In genomic region chr11:83270842-83271150, GRCm38 (mm10) we compare ENCODE assay signal across 8 mouse cellular contexts. TPM values are rescaled to one million over a fixed set of nuclear protein-coding genes. Genes with fewer than 3 reads are reported as not detected.
A peak's percentile ranks its signal among the peaks of the same experiment; 100 is the strongest.
DNase-seq lines count a peak whose midpoint lies in the region; ATAC-seq lines count a peak whose summit lies in the region.

No protein-coding gene starts in this region.

- peak overlapping the region; percentile 75 for H3K4me2 ChIP-seq in lung, embryonic 16.5 days (ENCODE audit: low read depth, low read length)
- H3K4me2 ChIP-seq in forebrain, embryonic 11.5 days (ENCODE audit: low read depth, low read length, severe bottlenecking), result peak overlapping the region; percentile 54
- H3K4me2 ChIP-seq in liver, embryonic 13.5 days, result peak overlapping the region; percentile 74
- peak overlapping the region; percentile 75 for H3K4me2 ChIP-seq in stomach, embryonic 15.5 days

- H3K4me3 ChIP-seq in lung, embryonic 16.5 days (ENCODE audit: low read length), result peak overlapping the region; percentile 72
- H3K4me3 ChIP-seq in forebrain, embryonic 11.5 days (ENCODE audit: low read depth, low read length), result peak overlapping the region; percentile 34
- H3K4me3 ChIP-seq in liver, embryonic 13.5 days (replicated peaks), result peak overlapping the region; percentile 64
- H3K4me3 ChIP-seq in stomach, embryonic 15.5 days (replicated peaks), result peak overlapping the region; percentile 56

- no peaks in the 10 kb centered on the region for H3K9me3 ChIP-seq in lung, embryonic 16.5 days (ENCODE audit: control insufficient read depth, low read length)
- no peaks in the 10 kb centered on the region for H3K9me3 ChIP-seq in forebrain, embryonic 11.5 days (ENCODE audit: control insufficient read depth, low read length)
- no peaks in the 10 kb centered on the region for H3K9me3 ChIP-seq in liver, embryonic 13.5 days (replicated peaks)
- no peaks in the 10 kb centered on the region for H3K9me3 ChIP-seq in stomach, embryonic 15.5 days

- peak overlapping the region; percentile 68 for H3K27ac ChIP-seq in lung, embryonic 16.5 days (ENCODE audit: low read length)
- no peak overlapping the region for H3K27ac ChIP-seq in forebrain, embryonic 11.5 days (ENCODE audit: low read depth, low read length)
- H3K27ac ChIP-seq in liver, embryonic 13.5 days, result peak overlapping the region; percentile 87
- peak overlapping the region; percentile 77; the same call in 1 of the 2 replicates for H3K27ac ChIP-seq in stomach, embryonic 15.5 days

- H3K36me3 ChIP-seq in lung, embryonic 16.5 days (ENCODE audit: control insufficient read depth, insufficient read depth, low read length), result no peaks in the 10 kb centered on the region
- no peaks in the 10 kb centered on the region for H3K36me3 ChIP-seq in forebrain, embryonic 11.5 days (ENCODE audit: control insufficient read depth, insufficient read depth, low read length)
- H3K36me3 ChIP-seq in liver, embryonic 13.5 days, result peaks cover 17% of the 10 kb centered on the region
- H3K36me3 ChIP-seq in stomach, embryonic 15.5 days, result no peaks in the 10 kb centered on the region

- peak; percentile 51 for ATAC-seq in lung, embryonic 16.5 days (ENCODE audit: low read depth)
- ATAC-seq in forebrain, embryonic 11.5 days (replicated peaks; ENCODE audit: low FRiP score), result peak; percentile 66
- peak; percentile 14; the same call in 1 of the 2 replicates for ATAC-seq in liver, embryonic 13.5 days (ENCODE audit: low read depth)
- peak; percentile 8; the same call in 1 of the 2 replicates for ATAC-seq in stomach, embryonic 15.5 days (ENCODE audit: insufficient read depth, low FRiP score, low read depth)

- no peaks in the 10 kb centered on the region for H3K4me1 ChIP-seq in lung, embryonic 16.5 days (replicated peaks; ENCODE audit: control insufficient read depth, insufficient read depth, low read length)
- no peaks in the 10 kb centered on the region for H3K4me1 ChIP-seq in forebrain, embryonic 11.5 days (replicated peaks; ENCODE audit: control insufficient read depth, insufficient read depth, low read length)
- H3K4me1 ChIP-seq in liver, embryonic 13.5 days (replicated peaks), result peaks cover 26% of the 10 kb centered on the region
- H3K4me1 ChIP-seq in stomach, embryonic 15.5 days, result no peaks in the 10 kb centered on the region

- WGBS in lung, embryonic 16.5 days, result under 1% methylated on average over 6 of the region's 6 CpGs
- WGBS in forebrain, embryonic 11.5 days, result under 1% methylated on average over 6 of the region's 6 CpGs
- WGBS in liver, embryonic 13.5 days (ENCODE audit: insufficient replicate concordance), result 2% methylated on average over 6 of the region's 6 CpGs
- WGBS in stomach, embryonic 15.5 days, result 2% methylated on average over 6 of the region's 6 CpGs

- H3K9ac ChIP-seq in lung, embryonic 16.5 days (ENCODE audit: low read length), result peak overlapping the region; percentile 68
- H3K9ac ChIP-seq in forebrain, embryonic 11.5 days (ENCODE audit: low read length), result peak overlapping the region; percentile 62
- peak overlapping the region; percentile 73 for H3K9ac ChIP-seq in liver, embryonic 13.5 days
- H3K9ac ChIP-seq in stomach, embryonic 15.5 days, result peak overlapping the region; percentile 32

- H3K27me3 ChIP-seq in lung, embryonic 16.5 days (ENCODE audit: control insufficient read depth, insufficient read depth, low read depth, low read length), result no peaks in the 10 kb centered on the region
- H3K27me3 ChIP-seq in forebrain, embryonic 11.5 days (ENCODE audit: control insufficient read depth, insufficient read depth, low read length), result no peaks in the 10 kb centered on the region
- peaks cover 15% of the 10 kb centered on the region for H3K27me3 ChIP-seq in liver, embryonic 13.5 days
- no peaks in the 10 kb centered on the region for H3K27me3 ChIP-seq in stomach, embryonic 15.5 days (replicated peaks)

- DNase-seq in lung, adult 18-20 months, result no peak
- DNase-seq in forebrain, embryonic 11.5 days (ENCODE audit: low spot score), result no peak
- DNase-seq in liver, embryonic 13.5 days, result no peak
- no peak for DNase-seq in layer of hippocampus, postnatal 14 days (ENCODE audit: low spot score in 2 of 2)
- DNase-seq in T-cell, adult 2 months (ENCODE audit: low spot score), result no peak
- DNase-seq in right cerebral cortex, postnatal 36 days (ENCODE audit: low spot score in 2 of 2), result no peak

RNA-seq across cellular contexts. Expression of gene Slfn14, which starts 15.7 kb away (rescaled TPM):
- 0.45 and 0.75 TPM in 2 replicates for polyA plus RNA-seq in lung, embryonic 16.5 days (2015; fragmentation: Nextera tagmentation; extraction: Ambion mirVana)
- 0.67 and 0.91 TPM in 2 replicates for polyA plus RNA-seq in forebrain, embryonic 11.5 days (2014; fragmentation: Nextera tagmentation; extraction: Ambion mirVana)
- 21.6 and 24.7 TPM in 2 replicates for polyA plus RNA-seq in liver, embryonic 13.5 days (2015; fragmentation: Nextera tagmentation; extraction: Ambion mirVana)
- polyA plus RNA-seq in stomach, embryonic 15.5 days (2015; fragmentation: Nextera tagmentation; extraction: Ambion mirVana), result 1.1 and 2.6 TPM in 2 replicates
- total RNA-seq in layer of hippocampus, postnatal 14 days (2021), result not detected

RNA-seq across cellular contexts. Expression of gene Ap2b1, which starts 28.0 kb away (rescaled TPM):
- polyA plus RNA-seq in lung, embryonic 16.5 days (2015; fragmentation: Nextera tagmentation; extraction: Ambion mirVana), result 54.9 and 59.8 TPM in 2 replicates
- polyA plus RNA-seq in forebrain, embryonic 11.5 days (2014; fragmentation: Nextera tagmentation; extraction: Ambion mirVana), result 108 and 110 TPM in 2 replicates
- 19.3 and 25.5 TPM in 2 replicates for polyA plus RNA-seq in liver, embryonic 13.5 days (2015; fragmentation: Nextera tagmentation; extraction: Ambion mirVana)
- polyA plus RNA-seq in stomach, embryonic 15.5 days (2015; fragmentation: Nextera tagmentation; extraction: Ambion mirVana), result 42.3 and 53.0 TPM in 2 replicates
- total RNA-seq in layer of hippocampus, postnatal 14 days (2021), result 100 to 1,000 TPM; 352 to 359 TPM

RNA-seq across cellular contexts. Expression of gene Pex12, which starts 31.6 kb away (rescaled TPM):
- polyA plus RNA-seq in lung, embryonic 16.5 days (2015; fragmentation: Nextera tagmentation; extraction: Ambion mirVana), result 13.1 and 13.9 TPM in 2 replicates
- 16.0 and 16.5 TPM in 2 replicates for polyA plus RNA-seq in forebrain, embryonic 11.5 days (2014; fragmentation: Nextera tagmentation; extraction: Ambion mirVana)
- polyA plus RNA-seq in liver, embryonic 13.5 days (2015; fragmentation: Nextera tagmentation; extraction: Ambion mirVana), result 5.5 and 7.7 TPM in 2 replicates
- 14.0 TPM in 2 replicates for polyA plus RNA-seq in stomach, embryonic 15.5 days (2015; fragmentation: Nextera tagmentation; extraction: Ambion mirVana)
- total RNA-seq in layer of hippocampus, postnatal 14 days (2021), result 10 to 100 TPM in 1 of 2 experiments, 1 to 10 TPM in 1; 9.2 to 10.7 TPM

Comparison
In these comparisons a context has a peak if more than half of its experiments do, and no peak if none do; other contexts are left out.
1. ATAC-seq: peak in every context shown above with its lines; median percentile 66 in forebrain, embryonic 11.5 days; 51 in lung, embryonic 16.5 days; 14 in liver, embryonic 13.5 days; 8 in stomach, embryonic 15.5 days.